Mouse (Mus musculus): ENCODE data around the gene Ppp1r32. TPM values are rescaled to one million over a fixed set of nuclear protein-coding genes. Genes with fewer than 3 reads are reported as not detected.

Gene Ppp1r32
- polyA plus RNA-seq, 1 experiment from 2014 or later: 0.68 TPM

GRCm38 (mm10) chr19:10456752-10457483 lies 25.8 kb downstream of the Ppp1r32 start, which contains the start of gene Lrrc10b:
TSS of gene Lrrc10b (minus strand) at chr19:10457473.
- peak; percentile 73 for ATAC-seq
- H3K36me3 ChIP-seq: no peaks in the 10 kb centered on the region
- peak within 1 kb of the TSS; percentile 41 for H3K9ac ChIP-seq
- H3K27me3 ChIP-seq (replicated peaks): peaks cover 85% of the 10 kb centered on the region
- peak within 1 kb of the TSS; percentile 96 for H3K4me2 ChIP-seq (replicated peaks)
- under 1% methylated on average over 88 of the region's 96 CpGs for WGBS
- peaks cover 20% of the 10 kb centered on the region for H3K4me1 ChIP-seq (replicated peaks)
- H3K4me3 ChIP-seq (replicated peaks): peak within 1 kb of the TSS; percentile 56
- no peaks in the 10 kb centered on the region for H3K9me3 ChIP-seq
- H3K27ac ChIP-seq: no peak within 1 kb of the TSS

GRCm38 (mm10) chr19:10455437-10455806 lies 27.3 kb downstream of the Ppp1r32 start:
- H3K36me3 ChIP-seq: no peaks in the 10 kb centered on the region
- ATAC-seq: no peak
- no peak overlapping the region for H3K9ac ChIP-seq
- 69% methylated on average over 3 of the region's 3 CpGs for WGBS
- H3K4me1 ChIP-seq (replicated peaks): peaks cover 20% of the 10 kb centered on the region
- no peak overlapping the region for H3K4me3 ChIP-seq (replicated peaks)
- H3K27ac ChIP-seq: no peak overlapping the region
- no peak overlapping the region for H3K4me2 ChIP-seq (replicated peaks)
- no peaks in the 10 kb centered on the region for H3K9me3 ChIP-seq
- H3K27me3 ChIP-seq (replicated peaks): peaks cover 72% of the 10 kb centered on the region

DNA sequence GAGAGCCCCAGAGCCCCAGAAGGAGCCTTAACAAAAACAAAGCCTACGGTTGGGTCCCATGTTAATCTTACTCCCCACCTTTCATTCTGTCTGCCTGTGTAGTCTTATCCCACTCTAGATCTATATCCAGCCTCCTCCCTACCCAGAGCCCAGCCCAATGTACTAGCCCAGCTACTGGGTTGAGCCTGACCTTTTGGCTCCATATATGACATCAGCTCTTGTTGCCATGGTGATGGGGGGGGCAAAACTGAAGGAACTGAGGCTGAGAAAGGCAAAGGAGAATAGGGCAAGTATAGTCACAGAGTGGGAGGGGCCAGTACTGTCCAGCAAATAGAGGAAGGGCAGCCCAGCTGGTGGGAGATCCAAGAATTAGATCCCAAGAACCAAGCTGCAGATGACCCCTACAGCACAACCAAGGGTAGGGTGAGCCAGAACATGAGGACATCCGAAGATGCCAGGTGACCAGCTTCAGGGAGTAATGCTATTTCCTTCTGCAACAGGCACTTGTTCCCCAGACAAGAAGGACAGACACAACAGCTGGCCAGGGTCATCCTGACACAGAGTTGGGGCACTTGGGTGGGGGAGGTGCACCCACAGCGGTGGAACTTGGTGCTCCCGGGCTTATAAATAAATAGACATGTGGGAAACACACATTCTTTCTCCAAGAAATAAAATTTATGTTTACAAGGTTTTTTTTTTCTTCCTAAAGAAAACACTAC lies 27.9 kb downstream of the Ppp1r32 start:
- Histone ChIP-seq H3K9me3 (no peaks in the 10 kb centered on the region), H3K4me3 (replicated peaks) (no peak overlapping the region), H3K27ac (no peak overlapping the region), H3K4me2 (replicated peaks) (no peak overlapping the region), H3K4me1 (replicated peaks) (peaks cover 20% of the 10 kb centered on the region), H3K27me3 (replicated peaks) (peaks cover 68% of the 10 kb centered on the region), H3K36me3 (no peaks in the 10 kb centered on the region), H3K9ac (no peak overlapping the region)
- 52% methylated on average over 4 of the region's 4 CpGs for WGBS
- ATAC-seq: no peak

- Histone ChIP-seq H3K4me2 (replicated peaks) (no peak overlapping the region), H3K9ac (no peak overlapping the region), H3K9me3 (no peaks in the 10 kb centered on the region), H3K36me3 (no peaks in the 10 kb centered on the region), H3K4me1 (replicated peaks) (no peaks in the 10 kb centered on the region), H3K4me3 (replicated peaks) (no peak overlapping the region), H3K27me3 (replicated peaks) (peaks cover 19% of the 10 kb centered on the region), H3K27ac (no peak overlapping the region)
- peak; percentile 67 for ATAC-seq
- 5% methylated on average over 3 of the region's 3 CpGs for WGBS
Observed at GRCm38 (mm10) chr19:10449708-10450107, 33.0 kb downstream of the Ppp1r32 start.

DNA sequence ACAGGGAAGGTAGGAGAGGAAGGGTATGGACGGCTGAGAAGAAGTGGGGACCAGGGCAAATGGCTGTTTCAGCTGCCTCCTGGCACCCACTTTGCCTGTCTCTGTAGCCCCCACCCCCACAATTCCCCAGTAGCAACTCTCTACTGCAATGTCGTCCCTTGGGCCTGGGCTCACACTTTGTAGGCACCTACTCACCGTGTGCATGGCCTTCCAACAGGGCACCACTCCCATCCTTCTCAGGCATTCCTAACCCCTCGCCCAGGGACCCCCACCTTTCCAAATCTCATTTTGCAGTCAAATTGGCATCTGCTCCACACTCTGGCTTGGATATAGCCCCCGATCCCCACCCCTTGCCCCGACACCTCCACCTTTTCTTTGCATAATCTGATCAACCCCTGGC lies 33.5 kb downstream of the Ppp1r32 start:
- Histone ChIP-seq H3K27me3 (replicated peaks) (peaks cover 14% of the 10 kb centered on the region), H3K27ac (no peak overlapping the region), H3K9me3 (no peaks in the 10 kb centered on the region), H3K9ac (no peak overlapping the region), H3K36me3 (no peaks in the 10 kb centered on the region), H3K4me2 (replicated peaks) (no peak overlapping the region), H3K4me3 (replicated peaks) (no peak overlapping the region), H3K4me1 (replicated peaks) (no peaks in the 10 kb centered on the region)
- ATAC-seq: peak; percentile 39; the same call in 1 of the 2 replicates
- 71% methylated on average over 6 of the region's 6 CpGs for WGBS

DNA sequence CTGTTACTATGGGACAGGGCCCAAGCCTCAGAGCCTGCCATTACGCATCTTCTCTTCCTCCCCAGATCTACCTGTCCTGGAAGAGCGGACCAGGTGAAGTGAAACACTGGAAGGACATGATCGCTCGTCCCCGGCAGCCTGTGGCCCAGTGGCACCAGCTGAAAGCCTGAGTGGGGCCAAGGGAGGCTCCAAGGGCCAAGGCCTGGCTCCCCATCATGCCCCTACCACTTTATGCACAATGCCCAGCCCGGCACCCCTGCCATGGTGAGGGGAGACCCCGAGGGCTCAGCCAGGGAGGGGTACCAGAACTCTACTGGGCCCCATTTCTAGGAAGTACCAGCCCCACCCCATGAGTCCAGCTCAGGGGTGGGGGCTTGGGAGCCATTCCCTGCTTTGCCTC lies 34.5 kb downstream of the Ppp1r32 start:
- H3K9ac ChIP-seq: no peak overlapping the region
- H3K27me3 ChIP-seq (replicated peaks): peaks cover 8% of the 10 kb centered on the region
- no peak overlapping the region for H3K4me3 ChIP-seq (replicated peaks)
- no peaks in the 10 kb centered on the region for H3K36me3 ChIP-seq
- no peaks in the 10 kb centered on the region for H3K9me3 ChIP-seq
- H3K27ac ChIP-seq: no peak overlapping the region
- 95% methylated on average over 7 of the region's 7 CpGs for WGBS
- H3K4me1 ChIP-seq (replicated peaks): no peaks in the 10 kb centered on the region
- H3K4me2 ChIP-seq (replicated peaks): no peak overlapping the region
- no peak for ATAC-seq

GRCm38 (mm10) chr19:10444685-10445369 lies 37.9 kb downstream of the Ppp1r32 start:
- Histone ChIP-seq H3K27me3 (replicated peaks) (no peaks in the 10 kb centered on the region), H3K4me1 (replicated peaks) (no peaks in the 10 kb centered on the region), H3K4me3 (replicated peaks) (no peak overlapping the region), H3K9me3 (no peaks in the 10 kb centered on the region), H3K36me3 (no peaks in the 10 kb centered on the region), H3K9ac (no peak overlapping the region), H3K27ac (no peak overlapping the region), H3K4me2 (replicated peaks) (no peak overlapping the region)
- 90% methylated on average over 15 of the region's 15 CpGs for WGBS
- ATAC-seq: no peak

DNA sequence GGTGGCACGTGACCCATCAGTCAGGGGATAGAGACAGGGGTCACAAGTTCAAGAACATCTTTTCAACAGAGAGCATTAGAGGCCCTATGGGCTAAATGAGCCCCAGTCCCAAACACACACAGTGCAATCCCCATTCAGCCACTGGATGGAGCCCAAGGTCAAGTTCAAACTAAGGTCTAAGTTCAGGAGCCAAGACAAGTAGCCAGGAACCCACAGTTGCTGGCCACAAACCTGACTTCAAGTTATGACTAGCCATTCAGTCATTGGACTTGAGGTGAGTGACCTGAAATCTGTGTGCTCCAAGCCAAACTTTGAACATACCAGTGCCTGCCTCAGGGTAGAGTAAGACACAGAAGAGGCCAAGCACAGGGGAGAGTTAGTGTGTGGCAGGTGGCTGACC lies 45.2 kb downstream of the Ppp1r32 start:
- no peak for ATAC-seq
- Histone ChIP-seq H3K27ac (no peak overlapping the region), H3K9me3 (no peaks in the 10 kb centered on the region), H3K36me3 (no peaks in the 10 kb centered on the region), H3K4me3 (replicated peaks) (no peak overlapping the region), H3K4me1 (replicated peaks) (no peaks in the 10 kb centered on the region), H3K4me2 (replicated peaks) (no peak overlapping the region), H3K27me3 (replicated peaks) (no peaks in the 10 kb centered on the region), H3K9ac (no peak overlapping the region)
- 75% methylated on average over 1 of the region's 1 CpGs for WGBS

DNA sequence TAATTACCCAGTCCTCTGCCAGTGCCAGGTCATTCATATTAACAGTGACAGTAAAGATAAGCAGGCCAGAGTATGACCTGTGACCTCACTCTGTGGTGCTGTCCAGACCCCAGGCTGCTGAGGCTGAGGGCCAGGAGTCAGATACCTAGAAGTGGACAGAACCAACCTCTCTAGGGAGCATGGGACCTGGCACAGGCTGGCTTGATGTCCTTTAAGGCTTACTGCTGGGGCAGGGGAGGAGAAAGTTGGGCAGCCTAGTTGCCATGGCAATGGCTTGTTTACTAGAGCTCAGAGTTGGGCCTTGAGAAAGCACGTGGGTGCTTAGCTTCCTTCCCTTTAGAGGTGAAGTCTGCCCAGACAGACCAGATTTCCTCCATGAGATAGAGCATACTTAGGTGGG lies 46.0 kb downstream of the Ppp1r32 start:
- ATAC-seq: no peak
- H3K27ac ChIP-seq: no peak overlapping the region
- no peak overlapping the region for H3K9ac ChIP-seq
- no peaks in the 10 kb centered on the region for H3K9me3 ChIP-seq
- no peaks in the 10 kb centered on the region for H3K36me3 ChIP-seq
- no peak overlapping the region for H3K4me2 ChIP-seq (replicated peaks)
- WGBS: 17% methylated on average over 1 of the region's 1 CpGs
- no peak overlapping the region for H3K4me3 ChIP-seq (replicated peaks)
- no peaks in the 10 kb centered on the region for H3K27me3 ChIP-seq (replicated peaks)
- 0 out of 2 replicates have a peak, but pooled peaks cover 2% of the 10 kb centered on the region for H3K4me1 ChIP-seq (replicated peaks)

DNA sequence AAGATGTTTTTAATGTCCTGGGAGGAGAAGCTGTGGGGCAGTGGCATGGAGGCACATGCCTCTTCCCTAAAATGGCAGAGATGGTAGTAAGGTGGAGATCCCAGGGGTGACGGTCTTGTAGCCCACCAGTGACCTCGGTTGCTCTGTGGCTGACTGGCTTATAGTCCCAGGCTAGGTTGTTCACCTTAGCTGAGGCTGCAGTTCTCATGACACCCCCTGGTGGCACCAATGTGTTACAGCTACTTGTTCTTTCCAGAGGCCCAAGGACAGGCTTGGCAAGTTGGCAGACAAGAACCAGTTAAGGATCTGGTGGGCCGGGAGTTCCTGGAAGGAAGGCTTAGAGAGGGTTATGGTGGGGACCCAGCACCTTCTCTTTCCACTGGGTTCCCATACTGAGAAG lies 46.8 kb downstream of the Ppp1r32 start:
- H3K27ac ChIP-seq: no peak overlapping the region
- 33% methylated on average over 3 of the region's 3 CpGs for WGBS
- H3K4me3 ChIP-seq (replicated peaks): no peak overlapping the region
- H3K36me3 ChIP-seq: no peaks in the 10 kb centered on the region
- no peaks in the 10 kb centered on the region for H3K9me3 ChIP-seq
- no peak overlapping the region for H3K9ac ChIP-seq
- H3K4me2 ChIP-seq (replicated peaks): no peak overlapping the region
- H3K4me1 ChIP-seq (replicated peaks): peaks cover 6% of the 10 kb centered on the region
- peak; percentile 32; the same call in 1 of the 2 replicates for ATAC-seq
- H3K27me3 ChIP-seq (replicated peaks): no peaks in the 10 kb centered on the region

- Histone ChIP-seq H3K9ac (no peak overlapping the region), H3K27ac (no peak overlapping the region), H3K4me1 (replicated peaks) (peaks cover 16% of the 10 kb centered on the region), H3K36me3 (no peaks in the 10 kb centered on the region), H3K4me3 (replicated peaks) (no peak overlapping the region), H3K4me2 (replicated peaks) (no peak overlapping the region), H3K27me3 (replicated peaks) (no peaks in the 10 kb centered on the region), H3K9me3 (no peaks in the 10 kb centered on the region)
- ATAC-seq: peak; percentile 65
- 55% methylated on average over 6 of the region's 6 CpGs for WGBS
Observed at GRCm38 (mm10) chr19:10434927-10435326, 47.8 kb downstream of the Ppp1r32 start.

- H3K27ac ChIP-seq: no peak overlapping the region
- 67% methylated on average over 9 of the region's 9 CpGs for WGBS
- H3K4me3 ChIP-seq (replicated peaks): no peak overlapping the region
- H3K27me3 ChIP-seq (replicated peaks): no peaks in the 10 kb centered on the region
- ATAC-seq: no peak
- H3K4me2 ChIP-seq (replicated peaks): no peak overlapping the region
- H3K4me1 ChIP-seq (replicated peaks): peaks cover 16% of the 10 kb centered on the region
- no peaks in the 10 kb centered on the region for H3K9me3 ChIP-seq
- no peaks in the 10 kb centered on the region for H3K36me3 ChIP-seq
- H3K9ac ChIP-seq: no peak overlapping the region
Observed at GRCm38 (mm10) chr19:10433879-10434540, 48.7 kb downstream of the Ppp1r32 start.
